ENCODE assay signal across 19 mouse cellular contexts in the genomic region with DNA sequence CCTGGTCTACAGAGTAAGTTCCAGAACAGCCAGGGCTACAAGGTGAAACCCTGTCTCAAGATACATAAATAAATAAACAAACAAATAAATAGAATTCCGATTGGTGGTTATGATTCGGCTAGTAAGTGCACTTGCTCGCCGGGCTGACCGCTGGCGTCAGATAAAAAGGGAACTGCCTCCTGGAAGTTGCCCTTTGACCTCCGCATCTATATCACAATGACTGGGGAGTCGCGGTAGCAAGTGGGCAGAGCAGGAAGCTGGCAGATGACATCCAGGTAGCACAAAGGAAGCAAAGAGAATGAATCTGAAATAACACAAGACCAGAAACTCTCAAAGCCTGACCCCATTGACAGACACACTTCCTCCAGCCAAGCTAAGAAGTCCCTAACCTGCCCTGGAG. TPM values are rescaled to one million over a fixed set of nuclear protein-coding genes. Genes with fewer than 3 reads are reported as not detected.
DNase-seq lines count a peak whose midpoint lies in the region; ATAC-seq lines count a peak whose summit lies in the region.
"Had no signal": no experiment of that assay in that cellular context is flagged by ENCODE, and none has a peak within 500 bp of the region (broad histone marks: within the 10 kb centered on the region; RNA-seq: fewer than 3 reads in every experiment).

No protein-coding gene starts in this region.

- peaks cover 35% of the 10 kb centered on the region for H3K4me1 ChIP-seq in hindbrain, embryonic 10.5 days (replicated peaks)
- no peaks in the 10 kb centered on the region for H3K4me1 ChIP-seq in hindbrain, embryonic 14.5 days (replicated peaks; ENCODE audit: control insufficient read depth, insufficient read depth, low read length)
- H3K4me1 ChIP-seq in lung, embryonic 16.5 days (replicated peaks; ENCODE audit: control insufficient read depth, insufficient read depth, low read length) = peaks cover 12% of the 10 kb centered on the region
- H3K4me1 ChIP-seq in limb, embryonic 12.5 days (replicated peaks) = peaks cover 20% of the 10 kb centered on the region

- no peaks in the 10 kb centered on the region for H3K9me3 ChIP-seq in hindbrain, embryonic 10.5 days
- H3K9me3 ChIP-seq in hindbrain, embryonic 14.5 days (ENCODE audit: control insufficient read depth, low read length) = no peaks in the 10 kb centered on the region
- no peaks in the 10 kb centered on the region for H3K9me3 ChIP-seq in lung, embryonic 16.5 days (ENCODE audit: control insufficient read depth, low read length)
- no peaks in the 10 kb centered on the region for H3K9me3 ChIP-seq in limb, embryonic 12.5 days
- H3K9me3 ChIP-seq: limb, embryonic 15.5 days; neural tube, embryonic 15.5 days had no signal

- H3K27me3 ChIP-seq in hindbrain, embryonic 10.5 days (ENCODE audit: insufficient read depth, poor library complexity, severe bottlenecking) = no peaks in the 10 kb centered on the region
- no peaks in the 10 kb centered on the region for H3K27me3 ChIP-seq in hindbrain, embryonic 14.5 days (ENCODE audit: control insufficient read depth, insufficient read depth, low read length)
- H3K27me3 ChIP-seq in lung, embryonic 16.5 days (ENCODE audit: control insufficient read depth, insufficient read depth, low read depth, low read length) = no peaks in the 10 kb centered on the region
- no peaks in the 10 kb centered on the region for H3K27me3 ChIP-seq in limb, embryonic 12.5 days
- H3K27me3 ChIP-seq: limb, embryonic 15.5 days; neural tube, embryonic 15.5 days had no signal

- no peak for DNase-seq in hindbrain, embryonic 10.5 days (ENCODE audit: low spot score)
- no peak for DNase-seq in hindbrain, embryonic 14.5 days (ENCODE audit: low spot score)
- no peak for DNase-seq in lung, adult 18-20 months
- DNase-seq in Muller cell, postnatal 12 days (ENCODE audit: inconsistent ontology term) = no peak
- DNase-seq in spleen, postnatal 36 days (ENCODE audit: low spot score in 2 of 2) = no peak
- DNase-seq: adrenal gland, postnatal 25 days; cerebellum, adult 8-10 months; gastrocnemius, postnatal 36 days; heart, postnatal 14 days; kidney, postnatal 14 days; layer of hippocampus, adult 9-11 months; retina, postnatal 1 day; thymus, adult 18-20 months had no signal

- WGBS in hindbrain, embryonic 10.5 days = 26% methylated on average over 9 of the region's 9 CpGs
- 31% methylated on average over 9 of the region's 9 CpGs for WGBS in hindbrain, embryonic 14.5 days
- 49% methylated on average over 9 of the region's 9 CpGs for WGBS in lung, embryonic 16.5 days
- 58% methylated on average over 9 of the region's 9 CpGs for WGBS in limb, embryonic 12.5 days

- H3K9ac ChIP-seq in hindbrain, embryonic 14.5 days = no peak overlapping the region
- no peak overlapping the region for H3K9ac ChIP-seq in lung, embryonic 16.5 days (ENCODE audit: low read length)
- H3K9ac ChIP-seq in limb, embryonic 12.5 days (replicated peaks) = no peak overlapping the region
- H3K9ac ChIP-seq: limb, embryonic 15.5 days; neural tube, embryonic 15.5 days had no signal

- ATAC-seq in hindbrain, embryonic 14.5 days (ENCODE audit: low FRiP score) = no peak
- no peak for ATAC-seq in lung, embryonic 16.5 days (ENCODE audit: low read depth)
- no peak for ATAC-seq in limb, embryonic 12.5 days (ENCODE audit: insufficient number of reproducible peaks, insufficient read depth, low FRiP score, low TSS enrichment, low read depth)
- ATAC-seq: activated CD4-positive, CD25-positive, alpha-beta regulatory T cell, adult 4 months; CD4-positive, CD25-positive, alpha-beta regulatory T cell, adult 4 months had no signal

- H3K4me3 ChIP-seq in hindbrain, embryonic 10.5 days = no peak overlapping the region
- no peak overlapping the region for H3K4me3 ChIP-seq in hindbrain, embryonic 14.5 days (replicated peaks; ENCODE audit: low read length)
- no peak overlapping the region for H3K4me3 ChIP-seq in lung, embryonic 16.5 days (ENCODE audit: low read length)
- H3K4me3 ChIP-seq in limb, embryonic 12.5 days (replicated peaks) = no peak overlapping the region
- H3K4me3 ChIP-seq: limb, embryonic 15.5 days; neural tube, embryonic 15.5 days had no signal

- H3K36me3 ChIP-seq in hindbrain, embryonic 10.5 days = no peaks in the 10 kb centered on the region
- H3K36me3 ChIP-seq in hindbrain, embryonic 14.5 days (replicated peaks; ENCODE audit: control insufficient read depth, insufficient read depth) = no peaks in the 10 kb centered on the region
- no peaks in the 10 kb centered on the region for H3K36me3 ChIP-seq in lung, embryonic 16.5 days (ENCODE audit: control insufficient read depth, insufficient read depth, low read length)
- H3K36me3 ChIP-seq in limb, embryonic 12.5 days = no peaks in the 10 kb centered on the region
- H3K36me3 ChIP-seq: limb, embryonic 15.5 days; neural tube, embryonic 15.5 days had no signal

- no peak overlapping the region for H3K4me2 ChIP-seq in hindbrain, embryonic 14.5 days (replicated peaks)
- no peak overlapping the region for H3K4me2 ChIP-seq in lung, embryonic 16.5 days (ENCODE audit: low read depth, low read length)
- no peak overlapping the region for H3K4me2 ChIP-seq in limb, embryonic 12.5 days
- H3K4me2 ChIP-seq: limb, embryonic 15.5 days; neural tube, embryonic 15.5 days had no signal

- peak overlapping the region; percentile 59 for H3K27ac ChIP-seq in hindbrain, embryonic 10.5 days
- no peak overlapping the region for H3K27ac ChIP-seq in hindbrain, embryonic 14.5 days
- H3K27ac ChIP-seq in lung, embryonic 16.5 days (ENCODE audit: low read length) = peak overlapping the region; percentile 60
- peak overlapping the region; percentile 17; the same call in 1 of the 2 replicates for H3K27ac ChIP-seq in limb, embryonic 12.5 days
- H3K27ac ChIP-seq: limb, embryonic 15.5 days; neural tube, embryonic 15.5 days had no signal

RNA-seq across cellular contexts. Expression of a gene that starts 5.1 kb away (rescaled TPM):
- polyA plus RNA-seq in hindbrain, embryonic 10.5 days (2016; fragmentation: Nextera tagmentation; extraction: Ambion mirVana) = 2.2 and 3.2 TPM in 2 replicates
- 1.4 and 1.8 TPM in 2 replicates for polyA plus RNA-seq in hindbrain, embryonic 14.5 days (2014; fragmentation: Nextera tagmentation; extraction: Ambion mirVana)
- 2.3 and 3.8 TPM in 2 replicates for polyA plus RNA-seq in lung, embryonic 16.5 days (2015; fragmentation: Nextera tagmentation; extraction: Ambion mirVana)
- 1.7 and 1.9 TPM in 2 replicates for polyA plus RNA-seq in limb, embryonic 12.5 days (2016; fragmentation: Nextera tagmentation; extraction: Ambion mirVana)
- polyA plus RNA-seq: activated CD4-positive, CD25-positive, alpha-beta regulatory T cell, adult 4 months; CD4-positive, CD25-positive, alpha-beta regulatory T cell, adult 4 months had no signal

RNA-seq across cellular contexts. Expression of a gene that starts 7.0 kb away (rescaled TPM):
- 51.1 and 53.9 TPM in 2 replicates for polyA plus RNA-seq in hindbrain, embryonic 10.5 days (2016; fragmentation: Nextera tagmentation; extraction: Ambion mirVana)
- polyA plus RNA-seq in hindbrain, embryonic 14.5 days (2014; fragmentation: Nextera tagmentation; extraction: Ambion mirVana) = 10.6 and 11.1 TPM in 2 replicates
- polyA plus RNA-seq in lung, embryonic 16.5 days (2015; fragmentation: Nextera tagmentation; extraction: Ambion mirVana) = 23.4 and 28.2 TPM in 2 replicates
- 66.9 and 71.8 TPM in 2 replicates for polyA plus RNA-seq in limb, embryonic 12.5 days (2016; fragmentation: Nextera tagmentation; extraction: Ambion mirVana)

RNA-seq across cellular contexts. Expression of a gene that starts 41.2 kb away (rescaled TPM):
- polyA plus RNA-seq in hindbrain, embryonic 10.5 days (2016; fragmentation: Nextera tagmentation; extraction: Ambion mirVana) = 1,744 and 1,823 TPM in 2 replicates
- 1,053 and 1,238 TPM in 2 replicates for polyA plus RNA-seq in hindbrain, embryonic 14.5 days (2014; fragmentation: Nextera tagmentation; extraction: Ambion mirVana)
- 2,193 and 2,268 TPM in 2 replicates for polyA plus RNA-seq in lung, embryonic 16.5 days (2015; fragmentation: Nextera tagmentation; extraction: Ambion mirVana)
- 2,195 and 2,268 TPM in 2 replicates for polyA plus RNA-seq in limb, embryonic 12.5 days (2016; fragmentation: Nextera tagmentation; extraction: Ambion mirVana)
